Mouse (Mus musculus): ENCODE measurements at regions not wholly inside any gene's neighbourhood (a gene's known extent, or its start where the extent isn't known, plus 50 kb on each side); places are given as distances from the start of the nearest gene placed in this dataset.

DNA sequence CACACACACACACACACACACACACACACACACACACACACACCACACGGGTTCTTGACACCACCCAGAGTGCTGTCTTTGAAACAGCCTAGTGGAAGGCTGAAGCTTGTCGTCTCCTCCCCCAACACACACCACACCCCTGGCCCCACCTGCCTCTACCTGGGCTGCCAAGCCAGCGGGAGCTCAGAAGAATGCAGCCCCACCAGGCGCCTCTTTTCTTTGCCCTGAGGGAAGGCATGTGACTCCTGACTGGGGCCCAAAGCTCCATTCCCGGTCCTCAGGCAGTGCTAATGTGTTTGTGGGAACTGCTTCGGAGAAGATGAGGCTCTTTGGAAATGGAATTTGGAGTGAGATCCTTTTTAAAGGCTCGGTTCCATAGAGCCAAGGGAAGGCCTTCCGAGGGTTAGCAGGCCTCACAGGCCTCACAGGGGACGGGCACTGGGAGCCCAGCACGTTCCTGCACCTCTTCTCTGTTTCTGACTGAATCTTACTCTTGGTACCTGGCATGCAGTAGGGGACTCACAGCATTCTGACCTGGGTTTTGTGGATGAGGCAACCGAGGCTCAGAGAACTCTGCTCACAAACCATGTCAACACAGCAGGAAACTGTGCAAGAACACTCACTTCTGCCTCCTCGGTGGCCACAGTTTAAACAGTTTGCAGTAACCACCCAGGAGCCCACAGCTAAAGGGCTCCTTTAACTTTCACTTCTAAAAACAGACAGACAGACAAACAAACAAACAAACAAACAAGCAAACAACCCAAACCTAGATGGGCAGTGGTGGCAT is 106.4 kb downstream of the Cd24a start:
- H3K4me1 ChIP-seq (ENCODE audit: control insufficient read depth in 2 of 2, insufficient read depth in 2 of 2, low read length in 2 of 2, poor library complexity in 1 of 2): peaks cover 6 to 37% of the 10 kb centered on the region in 2 experiments; a peak in 3 of 4 replicates
- no peaks in the 10 kb centered on the region for H3K9me3 ChIP-seq (ENCODE audit: control insufficient read depth, insufficient read depth, low read depth, low read length)
- H3K36me3 ChIP-seq (ENCODE audit: control insufficient read depth, insufficient read depth, low read length, poor library complexity, severe bottlenecking): no peaks in the 10 kb centered on the region
- no peak overlapping the region for H3K4me3 ChIP-seq (ENCODE audit: insufficient read depth in 1 of 2, low read depth in 1 of 2, low read length in 2 of 2, poor library complexity in 1 of 2, severe bottlenecking in 1 of 2)
- in situ Hi-C loops (cut with MboI; ENCODE audit: low sequenced_read_pairs in 2 of 2, unreplicated experiment in 2 of 2): no loop called here
- TF ChIP-seq CHD2 (IDR thresholded peaks at IDR 0.05; ENCODE audit: low read depth, low read length) (no peak), ZNF384 (IDR thresholded peaks at IDR 0.05; ENCODE audit: low read depth, low read length) (no peak), MAFK (IDR thresholded peaks at IDR 0.05; ENCODE audit: insufficient read depth, low read depth, low read length) (no peak), ZC3H11A (IDR thresholded peaks at IDR 0.05; ENCODE audit: borderline replicate concordance, low read depth, low read length) (no peak), HCFC1 (IDR thresholded peaks at IDR 0.05; ENCODE audit: borderline replicate concordance, insufficient read depth, low read length) (no peak)
- H3K27ac ChIP-seq (ENCODE audit: insufficient read depth, low read depth, low read length, poor library complexity, severe bottlenecking): peak overlapping the region; percentile 23; the same call in 1 of the 2 replicates
- peak; percentile 78 for DNase-seq (ENCODE audit: low read depth, low spot score)
- no peak overlapping the region for H3K9ac ChIP-seq (ENCODE audit: insufficient read depth, low read depth, low read length, poor library complexity, severe bottlenecking)

DNA sequence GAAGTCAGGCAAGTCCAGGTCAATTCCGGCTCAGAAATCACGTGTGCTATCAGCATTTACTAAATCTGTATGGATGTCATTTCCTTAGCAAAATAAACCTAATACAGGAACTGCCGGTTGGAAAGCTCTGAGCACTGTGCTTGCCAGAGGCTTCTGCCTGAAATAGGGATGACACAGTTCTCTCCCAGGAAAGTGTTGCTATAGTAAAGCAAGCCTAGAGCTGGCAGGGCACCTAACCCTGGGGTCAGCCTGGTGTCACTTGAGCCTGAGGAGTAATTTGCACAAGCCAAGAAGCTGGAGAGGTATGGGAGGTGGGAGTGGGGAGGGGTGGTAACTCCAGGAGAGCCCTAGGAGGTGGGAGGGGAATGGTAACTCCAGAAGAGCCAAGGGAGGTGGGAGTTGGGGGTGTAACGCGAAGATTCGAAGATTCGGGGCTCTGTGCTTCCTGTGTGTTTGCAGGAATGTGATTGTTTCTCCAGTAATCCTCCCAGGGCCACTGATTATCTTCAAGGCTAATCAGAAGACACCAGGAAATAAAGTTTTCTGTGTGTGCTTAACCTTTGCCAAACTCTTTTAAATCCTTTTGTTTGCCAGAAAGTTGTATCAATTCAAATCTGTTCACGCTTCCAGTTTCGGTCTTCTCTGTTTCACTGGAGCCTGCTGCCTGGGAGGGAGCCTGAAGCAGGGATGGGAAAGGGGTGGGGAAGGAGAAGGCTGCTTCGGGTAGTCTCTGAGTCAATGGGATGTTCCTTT is 111.3 kb downstream of the Cd24a start:
- no peak for TF ChIP-seq CHD2 (IDR thresholded peaks at IDR 0.05; ENCODE audit: low read depth, low read length)
- TF ChIP-seq HCFC1 (IDR thresholded peaks at IDR 0.05; ENCODE audit: borderline replicate concordance, insufficient read depth, low read length): no peak
- no peak for TF ChIP-seq ZNF384 (IDR thresholded peaks at IDR 0.05; ENCODE audit: low read depth, low read length)
- TF ChIP-seq MAFK (IDR thresholded peaks at IDR 0.05; ENCODE audit: insufficient read depth, low read depth, low read length): no peak
- TF ChIP-seq ZC3H11A (IDR thresholded peaks at IDR 0.05; ENCODE audit: borderline replicate concordance, low read depth, low read length): no peak
- Histone ChIP-seq H3K27ac (ENCODE audit: insufficient read depth, low read depth, low read length, poor library complexity, severe bottlenecking) (no peak overlapping the region), H3K9me3 (ENCODE audit: control insufficient read depth, insufficient read depth, low read depth, low read length) (no peaks in the 10 kb centered on the region), H3K36me3 (ENCODE audit: control insufficient read depth, insufficient read depth, low read length, poor library complexity, severe bottlenecking) (no peaks in the 10 kb centered on the region), H3K4me3 (ENCODE audit: insufficient read depth in 1 of 2, low read depth in 1 of 2, low read length in 2 of 2, poor library complexity in 1 of 2, severe bottlenecking in 1 of 2) (no peak overlapping the region), H3K9ac (ENCODE audit: insufficient read depth, low read depth, low read length, poor library complexity, severe bottlenecking) (no peak overlapping the region), H3K4me1 (ENCODE audit: control insufficient read depth in 2 of 2, insufficient read depth in 2 of 2, low read length in 2 of 2, poor library complexity in 1 of 2) (peaks cover 6 to 34% of the 10 kb centered on the region in 2 experiments; a peak in 3 of 4 replicates)
- no peak for DNase-seq (ENCODE audit: low read depth, low spot score)
- in situ Hi-C loops (cut with MboI; ENCODE audit: low sequenced_read_pairs in 2 of 2, unreplicated experiment in 2 of 2): no loop called here

DNA sequence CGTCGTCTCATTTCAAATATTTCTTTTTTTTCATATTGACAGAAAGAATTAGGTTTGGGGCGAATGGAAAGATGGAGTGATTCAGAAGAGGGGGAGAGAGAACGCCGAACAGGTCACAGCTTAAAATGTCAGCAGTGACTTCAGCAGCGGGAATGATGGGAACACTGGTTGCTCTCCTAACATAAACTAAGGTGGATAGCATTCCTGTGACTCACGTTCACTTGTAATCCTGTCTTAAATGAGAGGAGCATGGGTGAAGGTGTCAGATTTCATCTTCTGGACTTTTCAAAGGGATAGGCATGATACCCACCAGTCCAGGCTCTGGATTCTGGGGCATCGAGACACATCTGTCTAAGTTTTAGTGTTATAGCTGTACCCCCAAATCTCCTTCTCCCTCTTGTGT is 111.8 kb downstream of the Cd24a start:
- in situ Hi-C loops (cut with MboI; ENCODE audit: low sequenced_read_pairs in 2 of 2, unreplicated experiment in 2 of 2): no loop called here
- DNase-seq (ENCODE audit: low read depth, low spot score): no peak
- Histone ChIP-seq H3K9ac (ENCODE audit: insufficient read depth, low read depth, low read length, poor library complexity, severe bottlenecking) (no peak overlapping the region), H3K9me3 (ENCODE audit: control insufficient read depth, insufficient read depth, low read depth, low read length) (no peaks in the 10 kb centered on the region), H3K4me1 (ENCODE audit: control insufficient read depth in 2 of 2, insufficient read depth in 2 of 2, low read length in 2 of 2, poor library complexity in 1 of 2) (peaks cover 6 to 30% of the 10 kb centered on the region in 2 experiments; a peak in 2 of 4 replicates), H3K36me3 (ENCODE audit: control insufficient read depth, insufficient read depth, low read length, poor library complexity, severe bottlenecking) (no peaks in the 10 kb centered on the region), H3K27ac (ENCODE audit: insufficient read depth, low read depth, low read length, poor library complexity, severe bottlenecking) (no peak overlapping the region), H3K4me3 (ENCODE audit: insufficient read depth in 1 of 2, low read depth in 1 of 2, low read length in 2 of 2, poor library complexity in 1 of 2, severe bottlenecking in 1 of 2) (no peak overlapping the region)
- no peak for TF ChIP-seq ZC3H11A (IDR thresholded peaks at IDR 0.05; ENCODE audit: borderline replicate concordance, low read depth, low read length)
- no peak for TF ChIP-seq CHD2 (IDR thresholded peaks at IDR 0.05; ENCODE audit: low read depth, low read length)
- TF ChIP-seq HCFC1 (IDR thresholded peaks at IDR 0.05; ENCODE audit: borderline replicate concordance, insufficient read depth, low read length): no peak
- no peak for TF ChIP-seq ZNF384 (IDR thresholded peaks at IDR 0.05; ENCODE audit: low read depth, low read length)
- TF ChIP-seq MAFK (IDR thresholded peaks at IDR 0.05; ENCODE audit: insufficient read depth, low read depth, low read length): no peak

DNA sequence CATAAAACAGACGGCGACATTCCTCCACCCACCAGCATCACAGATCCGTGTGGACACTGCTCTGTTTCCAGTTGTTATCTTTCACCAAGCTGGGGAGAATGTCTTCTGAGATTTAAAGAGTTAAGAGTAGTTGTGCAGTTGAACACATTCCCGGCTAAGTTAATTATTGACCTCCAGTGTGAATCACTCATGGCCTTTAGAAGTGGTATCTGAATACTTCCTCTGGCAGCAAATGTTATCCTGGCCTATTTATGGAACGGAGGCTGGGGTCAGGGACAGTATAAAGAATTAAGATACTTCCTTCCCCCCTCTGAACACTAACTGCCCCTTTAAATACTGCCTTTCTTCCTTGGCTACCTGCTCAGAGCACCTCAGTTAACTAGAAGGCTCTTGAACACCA is 115.9 kb downstream of the Cd24a start:
- Histone ChIP-seq H3K4me3 (ENCODE audit: insufficient read depth in 1 of 2, low read depth in 1 of 2, low read length in 2 of 2, poor library complexity in 1 of 2, severe bottlenecking in 1 of 2) (no peak overlapping the region), H3K4me1 (ENCODE audit: control insufficient read depth in 2 of 2, insufficient read depth in 2 of 2, low read length in 2 of 2, poor library complexity in 1 of 2) (peaks cover 0 to 10% of the 10 kb centered on the region in 2 experiments; a peak in 2 of 4 replicates), H3K36me3 (ENCODE audit: control insufficient read depth, insufficient read depth, low read length, poor library complexity, severe bottlenecking) (no peaks in the 10 kb centered on the region), H3K27ac (ENCODE audit: insufficient read depth, low read depth, low read length, poor library complexity, severe bottlenecking) (no peak overlapping the region), H3K9me3 (ENCODE audit: control insufficient read depth, insufficient read depth, low read depth, low read length) (no peaks in the 10 kb centered on the region), H3K9ac (ENCODE audit: insufficient read depth, low read depth, low read length, poor library complexity, severe bottlenecking) (no peak overlapping the region)
- no peak for DNase-seq (ENCODE audit: low read depth, low spot score)
- in situ Hi-C loops (cut with MboI; ENCODE audit: low sequenced_read_pairs in 2 of 2, unreplicated experiment in 2 of 2): no loop called here
- TF ChIP-seq MAFK (IDR thresholded peaks at IDR 0.05; ENCODE audit: insufficient read depth, low read depth, low read length) (no peak), HCFC1 (IDR thresholded peaks at IDR 0.05; ENCODE audit: borderline replicate concordance, insufficient read depth, low read length) (no peak), CHD2 (IDR thresholded peaks at IDR 0.05; ENCODE audit: low read depth, low read length) (no peak), ZNF384 (IDR thresholded peaks at IDR 0.05; ENCODE audit: low read depth, low read length) (no peak), ZC3H11A (IDR thresholded peaks at IDR 0.05; ENCODE audit: borderline replicate concordance, low read depth, low read length) (no peak)

Data from ES-E14 (cell line).